In genomic region chr1:181841864-181842672, GRCm38 (mm10) we compare ENCODE assay signal across 8 mouse cellular contexts. TPM values are rescaled to one million over a fixed set of nuclear protein-coding genes. Genes with fewer than 3 reads are reported as not detected.
DNase-seq lines count a peak whose midpoint lies in the region; ATAC-seq and TF ChIP-seq lines count a peak whose summit lies in the region.

No protein-coding gene starts in this region.

- H3K9ac ChIP-seq in MEL (ENCODE audit: control insufficient read depth, low read depth, low read length, poor library complexity, severe bottlenecking): peak overlapping the region; percentile 92
- peak overlapping the region; percentile 87 for H3K9ac ChIP-seq in forebrain, embryonic 16.5 days (replicated peaks; ENCODE audit: low read depth, low read length)
- peak overlapping the region; percentile 90 for H3K9ac ChIP-seq in neural tube, embryonic 15.5 days (replicated peaks)

- peak in 1 of 2 experiments; percentile 74; a peak in 2 of 4 replicates for TF ChIP-seq EP300 in MEL (IDR thresholded peaks at IDR 0.05; ENCODE audit: low read depth in 1 of 2, low read length in 2 of 2)

- no peak for TF ChIP-seq RAD21 in MEL (IDR thresholded peaks at IDR 0.05; ENCODE audit: low read depth, low read length)

- peak; percentile 98 for ATAC-seq in forebrain, embryonic 16.5 days
- peak; percentile 99 for ATAC-seq in neural tube, embryonic 15.5 days (ENCODE audit: low FRiP score)

- peak overlapping the region; percentile 75 for H3K27ac ChIP-seq in MEL (ENCODE audit: control insufficient read depth, low read depth, low read length)
- H3K27ac ChIP-seq in forebrain, embryonic 16.5 days (ENCODE audit: low read length): peak overlapping the region; percentile 79
- H3K27ac ChIP-seq in layer of hippocampus, adult 2 months: peak overlapping the region; percentile 95
- peak overlapping the region; percentile 96 for H3K27ac ChIP-seq in neural tube, embryonic 15.5 days (replicated peaks)

- DNase-seq in MEL (ENCODE audit: low read depth, low spot score): peak; percentile 97
- DNase-seq in cerebellum, adult 18-20 months: peak; percentile 96 to 97
- DNase-seq in heart, postnatal 36 days: peak; percentile 95 to 97
- peak; percentile 94 for DNase-seq in layer of hippocampus, adult 2 months (ENCODE audit: low spot score in 2 of 2)
- DNase-seq in lung, adult 2 months: peak; percentile 96
- DNase-seq in testis, postnatal 10 days (ENCODE audit: low spot score): peak; percentile 95

- H3K9me3 ChIP-seq in MEL (replicated peaks; ENCODE audit: insufficient read depth, low read length): no peaks in the 10 kb centered on the region
- no peaks in the 10 kb centered on the region for H3K9me3 ChIP-seq in forebrain, embryonic 16.5 days (ENCODE audit: control insufficient read depth, low read length)
- H3K9me3 ChIP-seq in neural tube, embryonic 15.5 days (replicated peaks): no peaks in the 10 kb centered on the region

- H3K4me3 ChIP-seq in MEL (ENCODE audit: control insufficient read depth in 1 of 2, insufficient read depth in 1 of 2, low read depth in 2 of 2, low read length in 2 of 2): peak overlapping the region; percentile 83 to 90
- peak overlapping the region; percentile 68 for H3K4me3 ChIP-seq in forebrain, embryonic 16.5 days (replicated peaks; ENCODE audit: low read length)
- peak overlapping the region; percentile 74 for H3K4me3 ChIP-seq in layer of hippocampus, adult 2 months
- H3K4me3 ChIP-seq in lung, adult 2 months (replicated peaks; ENCODE audit: extremely low read depth, low read depth, low read length): peak overlapping the region; percentile 88
- peak overlapping the region; percentile 95 for H3K4me3 ChIP-seq in neural tube, embryonic 15.5 days (replicated peaks)

- peak overlapping the region; percentile 87 for H3K4me2 ChIP-seq in forebrain, embryonic 16.5 days (ENCODE audit: low read length)
- peak overlapping the region; percentile 83 for H3K4me2 ChIP-seq in neural tube, embryonic 15.5 days

- TF ChIP-seq POLR2A in MEL (IDR thresholded peaks at IDR 0.05; ENCODE audit: control insufficient read depth in 1 of 2, insufficient read depth in 1 of 2, low read depth in 1 of 2, low read length in 2 of 2, poor library complexity in 1 of 2): peak; percentile 80 to 84
- peak; percentile 81 for TF ChIP-seq POLR2A in lung, adult 2 months (IDR thresholded peaks at IDR 0.05; ENCODE audit: borderline replicate concordance, extremely low read depth, low read depth, low read length)

- peaks cover 38% of the 10 kb centered on the region for H3K79me2 ChIP-seq in MEL (ENCODE audit: control insufficient read depth, insufficient read depth, low read length, poor library complexity)

- H3K27me3 ChIP-seq in MEL (ENCODE audit: control insufficient read depth in 1 of 2, insufficient read depth in 2 of 2, low read length in 2 of 2): no peaks in the 10 kb centered on the region
- no peaks in the 10 kb centered on the region for H3K27me3 ChIP-seq in forebrain, embryonic 16.5 days (replicated peaks; ENCODE audit: control insufficient read depth, insufficient read depth, low read length)
- H3K27me3 ChIP-seq in neural tube, embryonic 15.5 days (replicated peaks): no peaks in the 10 kb centered on the region

- H3K4me1 ChIP-seq in MEL (ENCODE audit: control insufficient read depth in 1 of 2, insufficient read depth in 2 of 2, low read length in 2 of 2): peaks cover 14 to 20% of the 10 kb centered on the region in 2 experiments
- peaks cover 27% of the 10 kb centered on the region for H3K4me1 ChIP-seq in forebrain, embryonic 16.5 days (replicated peaks; ENCODE audit: control insufficient read depth, insufficient read depth, low read length)
- H3K4me1 ChIP-seq in lung, adult 2 months (ENCODE audit: control insufficient read depth, insufficient read depth, low read length): peaks cover 17% of the 10 kb centered on the region
- H3K4me1 ChIP-seq in neural tube, embryonic 15.5 days: peaks cover 31% of the 10 kb centered on the region

- intact Hi-C loops in heart, postnatal 36 days (cut with DNase I): loop anchor here (2.0 to 10.0 kb wide), 2 partner anchors 39 to 443 kb away; partner anchors contain the start of gene Degs1

- peaks cover 8 to 23% of the 10 kb centered on the region in 2 experiments for H3K36me3 ChIP-seq in MEL (ENCODE audit: control insufficient read depth in 1 of 2, insufficient read depth in 2 of 2, low read length in 2 of 2)
- H3K36me3 ChIP-seq in forebrain, embryonic 16.5 days (ENCODE audit: control insufficient read depth, insufficient read depth): 0 out of 2 replicates have a peak, but pooled peaks cover 2% of the 10 kb centered on the region
- no peaks in the 10 kb centered on the region for H3K36me3 ChIP-seq in neural tube, embryonic 15.5 days

- under 1% methylated on average over 98 of the region's 113 CpGs for WGBS in forebrain, embryonic 16.5 days
- under 1% methylated on average over 103 of the region's 113 CpGs for WGBS in lung, adult 2 months
- WGBS in neural tube, embryonic 15.5 days: under 1% methylated on average over 112 of the region's 113 CpGs

- no peak for TF ChIP-seq CTCF in MEL (IDR thresholded peaks at IDR 0.05 in 2 of 3, conservative IDR thresholded peaks at IDR 0.05 in 1 of 3; ENCODE audit: control insufficient read depth in 1 of 3, insufficient read depth in 1 of 3, low read depth in 2 of 3, low read length in 3 of 3, poor library complexity in 1 of 3, severe bottlenecking in 1 of 3)
- TF ChIP-seq CTCF in layer of hippocampus, adult 2 months (conservative IDR thresholded peaks at IDR 0.05): peak; percentile 51
- TF ChIP-seq CTCF in lung, adult 2 months (IDR thresholded peaks at IDR 0.05; ENCODE audit: insufficient read depth, low read length): no peak

TF ChIP-seq in MEL, 35 proteins besides CTCF, POLR2A, EP300 and RAD21 (continues in another document):
- TF ChIP-seq POLR2AphosphoS5 (IDR thresholded peaks at IDR 0.05; ENCODE audit: borderline replicate concordance, low read depth, low read length) (no peak), TBP (IDR thresholded peaks at IDR 0.05; ENCODE audit: low read depth, low read length) (0 out of 2 replicates have a peak, but pooled peaks have one; percentile 33), ZMIZ1 (IDR thresholded peaks at IDR 0.05; ENCODE audit: low read depth, low read length) (peak; percentile 88), ZNF384 (IDR thresholded peaks at IDR 0.05; ENCODE audit: low read depth, low read length) (no peak), MAZ (IDR thresholded peaks at IDR 0.05; ENCODE audit: low read depth, low read length) (peak; percentile 59; the same call in 1 of the 2 replicates), MAX (IDR thresholded peaks at IDR 0.05; ENCODE audit: low read length) (peak; percentile 53), MXI1 (IDR thresholded peaks at IDR 0.05; ENCODE audit: low read depth, low read length) (peak; percentile 28), TCF12 (IDR thresholded peaks at IDR 0.05; ENCODE audit: low read depth, low read length) (peak; percentile 85), ELF1 (IDR thresholded peaks at IDR 0.05; ENCODE audit: low read depth, low read length) (0 out of 2 replicates have a peak, but pooled peaks have one; percentile 14), BHLHE40 (IDR thresholded peaks at IDR 0.05; ENCODE audit: borderline replicate concordance, low read depth, low read length) (peak; percentile 90; the same call in 1 of the 2 replicates), NRF1 (IDR thresholded peaks at IDR 0.05; ENCODE audit: insufficient read depth, low read depth, low read length, poor library complexity, severe bottlenecking) (peak; percentile 43; the same call in 1 of the 2 replicates), MAFK (IDR thresholded peaks at IDR 0.05; ENCODE audit: borderline replicate concordance, low read depth, low read length) (no peak), NELFE (IDR thresholded peaks at IDR 0.05; ENCODE audit: low read depth, low read length) (peak; percentile 89), POLR2AphosphoS2 (IDR thresholded peaks at IDR 0.05; ENCODE audit: low read length) (peak; percentile 80), USF2 (IDR thresholded peaks at IDR 0.05; ENCODE audit: borderline replicate concordance in 1 of 2, insufficient read depth in 1 of 2, low read depth in 1 of 2, low read length in 2 of 2) (no peak), JUND (IDR thresholded peaks at IDR 0.05; ENCODE audit: low read depth, low read length) (no peak), HCFC1 (IDR thresholded peaks at IDR 0.05; ENCODE audit: low read depth, low read length) (no peak; the same call in 1 of the 2 replicates), E2F4 (IDR thresholded peaks at IDR 0.05; ENCODE audit: borderline replicate concordance, low read depth, low read length) (peak; percentile 46; the same call in 1 of the 2 replicates), USF1 (IDR thresholded peaks at IDR 0.05; ENCODE audit: low read depth, low read length) (0 out of 2 replicates have a peak, but pooled peaks have one; percentile 21), MEF2A (IDR thresholded peaks at IDR 0.05; ENCODE audit: extremely low read depth, insufficient replicate concordance, low read depth, low read length, poor library complexity, severe bottlenecking) (no peak), TAL1 (IDR thresholded peaks at IDR 0.05; ENCODE audit: low read length) (peak; percentile 87), GABPA (IDR thresholded peaks at IDR 0.05; ENCODE audit: low read depth, low read length) (no peak), ZC3H11A (IDR thresholded peaks at IDR 0.05; ENCODE audit: low read depth, low read length) (no peak), GATA1 (IDR thresholded peaks at IDR 0.05; ENCODE audit: low read depth, low read length) (peak; percentile 45; the same call in 1 of the 2 replicates), ZKSCAN1 (IDR thresholded peaks at IDR 0.05; ENCODE audit: low read depth, low read length) (no peak), ETS1 (IDR thresholded peaks at IDR 0.05; ENCODE audit: low read depth, low read length) (peak; percentile 72), KAT2A (conservative IDR thresholded peaks at IDR 0.05; ENCODE audit: low read depth, low read length) (no peak; the same call in 1 of the 2 replicates), SMC3 (IDR thresholded peaks at IDR 0.05; ENCODE audit: low read depth, low read length) (no peak), RCOR1 (IDR thresholded peaks at IDR 0.05; ENCODE audit: low read depth, low read length) (peak; percentile 49; the same call in 1 of the 2 replicates)

RNA-seq across cellular contexts. Expression of gene Lbr, which starts 0.8 kb away (rescaled TPM):
- 106 and 111 TPM in 2 replicates for total RNA-seq in MEL (2012; rRNA removed)
- 100 to 1,000 TPM in 1 of 2 experiments, not detected in 1; 120 TPM for polyA plus RNA-seq in MEL (2012; ENCODE audit: insufficient read depth in 1 of 2, insufficient read length in 2 of 2, low read depth in 1 of 2, low replicate concordance in 2 of 2, missing spikeins in 1 of 2)
- 51.2 and 60.6 TPM in 2 replicates for polyA plus RNA-seq in forebrain, embryonic 16.5 days (2015; fragmentation: Nextera tagmentation; extraction: Ambion mirVana)
- total RNA-seq in heart, postnatal 36 days (2021): 10 to 100 TPM; 24.5 to 27.8 TPM
- total RNA-seq in layer of hippocampus, adult 2 months (2021): 10 to 100 TPM; 12.0 to 15.7 TPM
- 24.3 and 30.0 TPM in 2 replicates for polyA plus RNA-seq in lung, adult 2 months (2012; rRNA removed)
- 22.5 and 52.3 TPM in 2 replicates for polyA plus RNA-seq in neural tube, embryonic 15.5 days (2015; fragmentation: Nextera tagmentation; extraction: Ambion mirVana)

Comparison
In these comparisons a context has a peak if more than half of its experiments do, and no peak if none do; other contexts are left out.
1. Peak in every context shown above with its lines: DNase-seq, ATAC-seq, H3K4me3 ChIP-seq and H3K27ac ChIP-seq.